Mouse (Mus musculus) stomach, embryonic 15.5 days (tissue): ENCODE results near the gene Mbnl1. TPM values are rescaled to one million over a fixed set of nuclear protein-coding genes. Genes with fewer than 3 reads are reported as not detected.

ENCODE experiments used
- ATAC-seq: fragments of 200-750 bp; cut with Nextera tagmentation; 2 replicates; pipeline ENCODE4 v1.8.0; 2017; ENCODE audit warnings: low read depth, moderate number of reproducible peaks, moderate TSS enrichment; ENCODE audit not compliant: insufficient read depth, low FRiP score
- H3K27ac ChIP-seq: fragments of 300-500 bp; sonication (generic); 2 replicates; pipeline ENCODE4 v1.5.1; 2015; ENCODE audit warnings: mild to moderate bottlenecking, inconsistent platforms
- H3K27me3 ChIP-seq: fragments of 300-500 bp; sonication (generic); replicated peaks from 2 replicates; pipeline ENCODE4 v1.6.1; 2015; ENCODE audit warnings: inconsistent platforms
- H3K36me3 ChIP-seq: fragments of 300-500 bp; sonication (generic); 2 replicates; pipeline ENCODE4 v1.6.1; 2015; ENCODE audit warnings: inconsistent platforms
- H3K4me1 ChIP-seq: fragments of 300-500 bp; sonication (generic); 2 replicates; pipeline ENCODE4 v1.6.1; 2015; ENCODE audit warnings: inconsistent platforms
- H3K4me2 ChIP-seq: fragments of 300-500 bp; sonication (generic); 2 replicates; pipeline ENCODE4 v1.6.1; 2015; ENCODE audit warnings: mild to moderate bottlenecking, inconsistent platforms
- H3K4me3 ChIP-seq: fragments of 300-500 bp; sonication (generic); replicated peaks from 2 replicates; pipeline ENCODE4 v1.5.1; 2015; ENCODE audit warnings: inconsistent platforms
- H3K9ac ChIP-seq: fragments of 300-500 bp; sonication (generic); 2 replicates; pipeline ENCODE4 v1.6.1; 2015; ENCODE audit warnings: inconsistent platforms
- H3K9me3 ChIP-seq: fragments of 300-500 bp; sonication (generic); 2 replicates; pipeline ENCODE4 v1.6.1; 2016; ENCODE audit warnings: inconsistent platforms
- whole genome bisulfite sequencing: fragments of 180-500 bp; shearing (Covaris S2); methylation state at CpG from one replicate; pipeline ENCODE4 v1.1.7; 2015; 5-methylcytosine and 5-hydroxymethylcytosine counted together
- polyA plus RNA-seq: library from polyadenylated mRNA; unstranded; fragments of >200 nt; fragmentation: Nextera tagmentation; extraction: Ambion mirVana; gene quantifications from 2 replicates; pipeline ENCODE4 v1.2.1, GENCODE M21; 2015

The Mbnl1 gene
- polyA plus RNA-seq, 1 experiment from 2014 or later: 107 TPM

DNA sequence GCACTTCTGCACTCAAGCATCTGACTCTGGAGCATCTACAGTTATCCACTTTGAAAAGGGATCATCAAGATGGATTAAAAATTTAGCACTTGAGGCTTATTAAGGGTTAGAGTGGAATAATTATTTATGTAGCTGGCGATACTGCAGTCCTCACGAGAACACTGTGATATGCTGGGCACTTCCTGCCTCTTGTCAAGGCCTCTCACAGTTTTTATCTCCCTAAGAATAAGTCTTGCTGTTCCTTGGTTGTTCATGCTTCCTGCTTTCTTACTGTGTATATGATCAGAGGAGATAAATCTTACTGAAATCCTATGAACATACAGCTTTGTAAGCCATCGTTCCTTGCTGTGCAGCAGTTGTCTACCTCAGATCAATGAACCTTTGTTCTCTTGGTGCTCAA is 62.6 kb downstream of the Mbnl1 start:
- H3K27me3 ChIP-seq: no peaks in the 10 kb centered on the region
- H3K4me1 ChIP-seq: 0 out of 2 replicates have a peak, but pooled peaks cover 3% of the 10 kb centered on the region
- H3K27ac ChIP-seq: no peak overlapping the region
- no peaks in the 10 kb centered on the region for H3K36me3 ChIP-seq
- whole genome bisulfite sequencing: 43% methylated on average over 3 of the region's 3 CpGs
- H3K4me3 ChIP-seq: no peak overlapping the region
- no peak overlapping the region for H3K4me2 ChIP-seq
- no peak for ATAC-seq
- H3K9me3 ChIP-seq: no peaks in the 10 kb centered on the region
- H3K9ac ChIP-seq: no peak overlapping the region

- Histone ChIP-seq H3K27me3 (no peaks in the 10 kb centered on the region), H3K9me3 (no peaks in the 10 kb centered on the region), H3K4me1 (no peaks in the 10 kb centered on the region), H3K9ac (no peak overlapping the region), H3K4me2 (no peak overlapping the region), H3K36me3 (no peaks in the 10 kb centered on the region), H3K27ac (no peak overlapping the region), H3K4me3 (no peak overlapping the region)
- ATAC-seq: no peak
- 75% methylated on average over 2 of the region's 2 CpGs for WGBS
These were observed 64.4 kb downstream of the Mbnl1 start for GRCm38 (mm10) chr3:60537063-60537462.

- ATAC-seq: no peak
- no peak overlapping the region for H3K27ac ChIP-seq
- no peak overlapping the region for H3K4me3 ChIP-seq
- no peaks in the 10 kb centered on the region for H3K4me1 ChIP-seq
- no peak overlapping the region for H3K4me2 ChIP-seq
- H3K9me3 ChIP-seq: no peaks in the 10 kb centered on the region
- H3K9ac ChIP-seq: no peak overlapping the region
- 83% methylated on average over 3 of the region's 3 CpGs for WGBS
- no peaks in the 10 kb centered on the region for H3K27me3 ChIP-seq
- no peaks in the 10 kb centered on the region for H3K36me3 ChIP-seq
These were observed 65.8 kb downstream of the Mbnl1 start for GRCm38 (mm10) chr3:60538214-60538971.

DNA sequence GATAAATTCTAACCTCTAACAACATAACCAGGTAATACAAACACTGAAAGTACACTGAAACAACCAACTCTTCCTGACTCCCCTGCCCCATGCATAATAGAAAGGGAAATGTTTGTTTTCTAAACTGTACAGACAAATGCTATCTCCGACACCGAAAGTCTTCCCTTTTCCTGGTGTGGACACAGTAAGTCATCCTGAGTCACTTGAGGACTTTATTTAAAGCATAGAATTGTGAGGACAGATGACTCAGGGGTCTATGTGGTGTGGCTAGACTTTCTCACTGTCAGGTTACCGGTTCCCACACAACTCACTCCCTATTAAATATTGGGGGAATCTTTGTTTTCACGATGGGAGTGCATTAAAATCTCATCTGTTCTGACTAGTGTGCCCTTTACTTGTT is 68.5 kb downstream of the Mbnl1 start:
- H3K9me3 ChIP-seq: no peaks in the 10 kb centered on the region
- 65% methylated on average over 4 of the region's 4 CpGs for WGBS
- no peak for ATAC-seq

GRCm38 (mm10) chr3:60546196-60546595 is 73.6 kb downstream of the Mbnl1 start:
- H3K27me3 ChIP-seq: no peaks in the 10 kb centered on the region
- peak; percentile 98 for ATAC-seq
- 0 out of 2 replicates have a peak, but pooled peaks cover 6% of the 10 kb centered on the region for H3K4me1 ChIP-seq
- no peak overlapping the region for H3K27ac ChIP-seq
- no peak overlapping the region for H3K9ac ChIP-seq
- H3K36me3 ChIP-seq: peaks cover 3% of the 10 kb centered on the region; the same call in 1 of the 2 replicates
- 45% methylated on average over 9 of the region's 9 CpGs for WGBS
- no peaks in the 10 kb centered on the region for H3K9me3 ChIP-seq
- H3K4me3 ChIP-seq: no peak overlapping the region
- H3K4me2 ChIP-seq: no peak overlapping the region

More for the DNA sequence above, 68.5 kb downstream of the Mbnl1 start:
- Histone ChIP-seq H3K9ac (no peak overlapping the region), H3K27ac (no peak overlapping the region), H3K4me2 (no peak overlapping the region), H3K4me1 (no peaks in the 10 kb centered on the region), H3K27me3 (no peaks in the 10 kb centered on the region), H3K4me3 (no peak overlapping the region), H3K36me3 (peaks cover 3% of the 10 kb centered on the region; the same call in 1 of the 2 replicates)

- 90% methylated on average over 4 of the region's 4 CpGs for WGBS
- Histone ChIP-seq H3K9ac (no peak overlapping the region), H3K4me3 (no peak overlapping the region), H3K27me3 (no peaks in the 10 kb centered on the region), H3K36me3 (peaks cover 3% of the 10 kb centered on the region; the same call in 1 of the 2 replicates), H3K4me1 (0 out of 2 replicates have a peak, but pooled peaks cover 6% of the 10 kb centered on the region), H3K4me2 (no peak overlapping the region), H3K9me3 (no peaks in the 10 kb centered on the region), H3K27ac (no peak overlapping the region)
- no peak for ATAC-seq
These were observed 74.3 kb downstream of the Mbnl1 start for GRCm38 (mm10) chr3:60546904-60547303.

DNA sequence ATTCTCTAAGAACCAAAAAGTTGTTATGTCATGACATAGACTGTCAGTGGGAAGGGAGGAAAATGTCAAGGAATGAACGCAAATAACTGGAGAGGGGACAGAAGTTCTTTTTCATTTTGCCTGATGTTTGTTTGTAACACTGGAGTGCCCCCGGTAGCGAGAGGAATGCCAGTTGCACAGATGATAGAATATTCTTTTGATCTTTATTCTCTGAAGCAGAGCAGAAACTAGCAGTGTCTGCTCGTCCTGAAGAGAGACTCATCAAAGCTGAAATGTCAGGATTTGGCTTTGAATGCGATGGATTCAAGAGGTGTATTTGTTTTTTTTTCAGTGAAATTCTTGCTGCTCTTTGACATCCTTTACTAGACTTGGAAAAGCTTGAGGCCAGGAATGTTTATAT is 77.9 kb downstream of the Mbnl1 start:
- WGBS: 45% methylated on average over 5 of the region's 5 CpGs
- H3K27me3 ChIP-seq: no peaks in the 10 kb centered on the region
- H3K4me3 ChIP-seq: no peak overlapping the region
- H3K27ac ChIP-seq: no peak overlapping the region
- no peak overlapping the region for H3K4me2 ChIP-seq
- H3K4me1 ChIP-seq: 0 out of 2 replicates have a peak, but pooled peaks cover 6% of the 10 kb centered on the region
- H3K9ac ChIP-seq: no peak overlapping the region
- no peaks in the 10 kb centered on the region for H3K9me3 ChIP-seq
- H3K36me3 ChIP-seq: no peaks in the 10 kb centered on the region
- no peak for ATAC-seq

- Histone ChIP-seq H3K36me3 (no peaks in the 10 kb centered on the region), H3K4me2 (no peak overlapping the region), H3K27me3 (no peaks in the 10 kb centered on the region), H3K4me1 (0 out of 2 replicates have a peak, but pooled peaks cover 6% of the 10 kb centered on the region), H3K27ac (peak overlapping the region; percentile 66), H3K9me3 (no peaks in the 10 kb centered on the region), H3K4me3 (no peak overlapping the region), H3K9ac (no peak overlapping the region)
- ATAC-seq: no peak
- WGBS: 38% methylated on average over 3 of the region's 3 CpGs
These were observed 79.0 kb downstream of the Mbnl1 start for GRCm38 (mm10) chr3:60551650-60552049.

- H3K4me1 ChIP-seq: 0 out of 2 replicates have a peak, but pooled peaks cover 6% of the 10 kb centered on the region
- no peaks in the 10 kb centered on the region for H3K9me3 ChIP-seq
- no peak overlapping the region for H3K9ac ChIP-seq
- 62% methylated on average over 3 of the region's 3 CpGs for WGBS
- H3K4me2 ChIP-seq: no peak overlapping the region
- no peaks in the 10 kb centered on the region for H3K36me3 ChIP-seq
- H3K4me3 ChIP-seq: no peak overlapping the region
- no peak overlapping the region for H3K27ac ChIP-seq
- no peak for ATAC-seq
- no peaks in the 10 kb centered on the region for H3K27me3 ChIP-seq
These were observed 80.4 kb downstream of the Mbnl1 start for GRCm38 (mm10) chr3:60553011-60553410.

DNA sequence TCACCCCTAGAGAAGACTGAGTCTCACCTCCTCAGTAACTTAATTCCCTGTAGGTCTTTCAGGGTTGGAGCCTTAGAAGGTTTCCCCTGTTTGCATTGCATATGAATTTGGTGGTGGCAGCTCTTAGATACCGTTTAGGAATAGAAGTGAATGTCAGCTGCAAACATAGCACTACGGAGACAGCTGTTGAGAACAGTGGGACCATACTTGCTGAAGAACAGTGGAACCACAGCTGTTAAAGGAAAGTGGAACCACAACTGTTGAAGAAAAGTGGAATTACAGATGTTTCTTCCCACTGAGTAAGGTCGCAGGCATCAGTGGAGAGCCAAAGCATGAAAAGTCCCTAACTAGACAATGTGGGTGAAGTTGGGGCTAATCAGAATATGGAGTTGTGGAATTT is 84.0 kb downstream of the Mbnl1 start:
- 64% methylated on average over 3 of the region's 3 CpGs for WGBS
- Histone ChIP-seq H3K36me3 (no peaks in the 10 kb centered on the region), H3K4me3 (no peak overlapping the region), H3K4me2 (no peak overlapping the region), H3K9me3 (no peaks in the 10 kb centered on the region), H3K9ac (no peak overlapping the region), H3K27me3 (no peaks in the 10 kb centered on the region), H3K27ac (no peak overlapping the region), H3K4me1 (no peaks in the 10 kb centered on the region)
- ATAC-seq: no peak

- no peak overlapping the region for H3K4me2 ChIP-seq
- no peaks in the 10 kb centered on the region for H3K36me3 ChIP-seq
- H3K27ac ChIP-seq: no peak overlapping the region
- H3K4me1 ChIP-seq: 0 out of 2 replicates have a peak, but pooled peaks cover 3% of the 10 kb centered on the region
- no peak for ATAC-seq
- no peak overlapping the region for H3K4me3 ChIP-seq
- WGBS: 73% methylated on average over 7 of the region's 7 CpGs
- no peak overlapping the region for H3K9ac ChIP-seq
- no peaks in the 10 kb centered on the region for H3K9me3 ChIP-seq
- no peaks in the 10 kb centered on the region for H3K27me3 ChIP-seq
These were observed 85.7 kb downstream of the Mbnl1 start for GRCm38 (mm10) chr3:60558252-60558862.

- Histone ChIP-seq H3K4me3 (no peak overlapping the region), H3K27me3 (no peaks in the 10 kb centered on the region), H3K36me3 (no peaks in the 10 kb centered on the region), H3K27ac (no peak overlapping the region), H3K9me3 (no peaks in the 10 kb centered on the region), H3K4me1 (peaks cover 9% of the 10 kb centered on the region; the same call in 1 of the 2 replicates), H3K9ac (no peak overlapping the region), H3K4me2 (no peak overlapping the region)
- no peak for ATAC-seq
- 81% methylated on average over 2 of the region's 2 CpGs for WGBS
These were observed 87.1 kb downstream of the Mbnl1 start for GRCm38 (mm10) chr3:60559762-60560161.
